Mouse (Mus musculus) intestine, embryonic 15.5 days (tissue): Measurements from ENCODE around the gene Gabbr2. TPM values are rescaled to one million over a fixed set of nuclear protein-coding genes. Genes with fewer than 3 reads are reported as not detected.

Experiments used
- ATAC-seq: fragments of 200-750 bp; cut with Nextera tagmentation; 2 replicates; pipeline ENCODE4 v1.8.0; 2017; ENCODE audit warnings: moderate TSS enrichment, moderate library complexity
- H3K27ac ChIP-seq: fragments of 300-500 bp; sonication (generic); 2 replicates; pipeline ENCODE4 v1.5.1; 2015; ENCODE audit warnings: mild to moderate bottlenecking, inconsistent platforms
- H3K27me3 ChIP-seq: fragments of 300-500 bp; sonication (generic); replicated peaks from 2 replicates; pipeline ENCODE4 v1.6.1; 2015; ENCODE audit warnings: inconsistent platforms
- H3K36me3 ChIP-seq: fragments of 300-500 bp; sonication (generic); 2 replicates; pipeline ENCODE4 v1.6.1; 2015; ENCODE audit warnings: inconsistent platforms
- H3K4me1 ChIP-seq: fragments of 300-500 bp; sonication (generic); replicated peaks from 2 replicates; pipeline ENCODE4 v1.6.1; 2015; ENCODE audit warnings: inconsistent platforms
- H3K4me2 ChIP-seq: fragments of 300-500 bp; sonication (generic); replicated peaks from 2 replicates; pipeline ENCODE4 v1.6.1; 2015; ENCODE audit warnings: mild to moderate bottlenecking, inconsistent platforms
- H3K4me3 ChIP-seq: fragments of 300-500 bp; sonication (generic); replicated peaks from 2 replicates; pipeline ENCODE4 v1.5.1; 2015; ENCODE audit warnings: inconsistent platforms
- H3K9ac ChIP-seq: fragments of 300-500 bp; sonication (generic); 2 replicates; pipeline ENCODE4 v1.6.1; 2015; ENCODE audit warnings: inconsistent platforms
- H3K9me3 ChIP-seq: fragments of 300-500 bp; sonication (generic); 2 replicates; pipeline ENCODE4 v1.6.1; 2016; ENCODE audit warnings: inconsistent platforms
- WGBS: fragments of 180-500 bp; shearing (Covaris S2); methylation state at CpG from one replicate; pipeline ENCODE4 v1.1.7; 2015; 5-methylcytosine and 5-hydroxymethylcytosine counted together
- polyA plus RNA-seq: library from polyadenylated mRNA; unstranded; fragments of >200 nt; fragmentation: Nextera tagmentation; extraction: Ambion mirVana; gene quantifications from 2 replicates; pipeline ENCODE4 v1.2.1, GENCODE M21; 2015

Gabbr2 gene
- polyA plus RNA-seq, 1 experiment from 2014 or later, result 0.15 TPM

GRCm38 (mm10) chr4:46952562-46952961, 39.1 kb downstream of the Gabbr2 start:
- 84% methylated on average over 4 of the region's 4 CpGs for WGBS

GRCm38 (mm10) chr4:46934291-46934690, 57.4 kb downstream of the Gabbr2 start:
- Histone ChIP-seq H3K4me3 (no peak overlapping the region), H3K9me3 (no peaks in the 10 kb centered on the region), H3K36me3 (no peaks in the 10 kb centered on the region), H3K27me3 (no peaks in the 10 kb centered on the region), H3K9ac (no peak overlapping the region), H3K4me1 (no peaks in the 10 kb centered on the region), H3K4me2 (no peak overlapping the region), H3K27ac (no peak overlapping the region)
- 69% methylated on average over 3 of the region's 3 CpGs for WGBS
- ATAC-seq, result no peak

More at GRCm38 (mm10) chr4:46952562-46952961, 39.1 kb downstream of the Gabbr2 start:
- Histone ChIP-seq H3K4me1 (0 out of 2 replicates have a peak, but pooled peaks cover 3% of the 10 kb centered on the region), H3K27me3 (no peaks in the 10 kb centered on the region), H3K27ac (no peak overlapping the region), H3K36me3 (no peaks in the 10 kb centered on the region), H3K9me3 (no peaks in the 10 kb centered on the region), H3K4me3 (no peak overlapping the region), H3K4me2 (no peak overlapping the region), H3K9ac (no peak overlapping the region)
- no peak for ATAC-seq

- 55% methylated on average over 2 of the region's 2 CpGs for WGBS
- no peak overlapping the region for H3K27ac ChIP-seq
- no peak for ATAC-seq
- H3K27me3 ChIP-seq, result no peaks in the 10 kb centered on the region
- no peak overlapping the region for H3K9ac ChIP-seq
- H3K4me3 ChIP-seq, result no peak overlapping the region
- no peaks in the 10 kb centered on the region for H3K4me1 ChIP-seq
- no peak overlapping the region for H3K4me2 ChIP-seq
- H3K36me3 ChIP-seq, result no peaks in the 10 kb centered on the region
- no peaks in the 10 kb centered on the region for H3K9me3 ChIP-seq
Observed at GRCm38 (mm10) chr4:46933590-46933989, 58.1 kb downstream of the Gabbr2 start.

GRCm38 (mm10) chr4:46931706-46932397, 59.8 kb downstream of the Gabbr2 start:
- Histone ChIP-seq H3K27me3 (no peaks in the 10 kb centered on the region), H3K36me3 (no peaks in the 10 kb centered on the region), H3K9me3 (no peaks in the 10 kb centered on the region), H3K4me3 (no peak overlapping the region), H3K27ac (no peak overlapping the region), H3K4me1 (no peaks in the 10 kb centered on the region), H3K9ac (no peak overlapping the region), H3K4me2 (no peak overlapping the region)
- no peak for ATAC-seq
- 78% methylated on average over 9 of the region's 9 CpGs for WGBS

- no peak overlapping the region for H3K9ac ChIP-seq
- no peak overlapping the region for H3K4me2 ChIP-seq
- H3K4me1 ChIP-seq, result no peaks in the 10 kb centered on the region
- no peak overlapping the region for H3K27ac ChIP-seq
- no peak for ATAC-seq
- H3K27me3 ChIP-seq, result no peaks in the 10 kb centered on the region; the same call in 1 of the 2 replicates
- 69% methylated on average over 3 of the region's 3 CpGs for WGBS
- no peaks in the 10 kb centered on the region for H3K9me3 ChIP-seq
- H3K36me3 ChIP-seq, result no peaks in the 10 kb centered on the region
- no peak overlapping the region for H3K4me3 ChIP-seq
Observed at GRCm38 (mm10) chr4:46928112-46928511, 63.6 kb downstream of the Gabbr2 start.

GRCm38 (mm10) chr4:46919144-46919543, 72.5 kb downstream of the Gabbr2 start:
- H3K9me3 ChIP-seq, result no peaks in the 10 kb centered on the region
- H3K9ac ChIP-seq, result no peak overlapping the region
- H3K27ac ChIP-seq, result no peak overlapping the region
- H3K27me3 ChIP-seq, result no peaks in the 10 kb centered on the region
- 64% methylated on average over 8 of the region's 8 CpGs for WGBS
- ATAC-seq, result no peak
- H3K4me1 ChIP-seq, result no peaks in the 10 kb centered on the region
- H3K4me3 ChIP-seq, result no peak overlapping the region
- no peak overlapping the region for H3K4me2 ChIP-seq
- H3K36me3 ChIP-seq, result no peaks in the 10 kb centered on the region

- H3K36me3 ChIP-seq, result no peaks in the 10 kb centered on the region
- no peaks in the 10 kb centered on the region for H3K27me3 ChIP-seq
- no peak overlapping the region for H3K4me2 ChIP-seq
- H3K4me3 ChIP-seq, result no peak overlapping the region
- no peak for ATAC-seq
- WGBS, result 77% methylated on average over 6 of the region's 6 CpGs
- no peaks in the 10 kb centered on the region for H3K9me3 ChIP-seq
- H3K4me1 ChIP-seq, result no peaks in the 10 kb centered on the region
- no peak overlapping the region for H3K9ac ChIP-seq
- H3K27ac ChIP-seq, result no peak overlapping the region
Observed at GRCm38 (mm10) chr4:46916786-46917185, 74.9 kb downstream of the Gabbr2 start.

- Histone ChIP-seq H3K9me3 (no peaks in the 10 kb centered on the region), H3K4me1 (no peaks in the 10 kb centered on the region), H3K4me3 (no peak overlapping the region), H3K4me2 (no peak overlapping the region), H3K27ac (no peak overlapping the region), H3K36me3 (no peaks in the 10 kb centered on the region), H3K9ac (no peak overlapping the region), H3K27me3 (no peaks in the 10 kb centered on the region)
- 79% methylated on average over 12 of the region's 12 CpGs for WGBS
- no peak for ATAC-seq
Observed at GRCm38 (mm10) chr4:46915934-46916333, 75.7 kb downstream of the Gabbr2 start.

- 85% methylated on average over 14 of the region's 14 CpGs for WGBS
- ATAC-seq, result no peak
Observed at GRCm38 (mm10) chr4:46915476-46915875, 76.2 kb downstream of the Gabbr2 start.

GRCm38 (mm10) chr4:46914606-46915005, 77.1 kb downstream of the Gabbr2 start:
- H3K36me3 ChIP-seq, result no peaks in the 10 kb centered on the region
- ATAC-seq, result no peak
- no peak overlapping the region for H3K9ac ChIP-seq
- H3K4me3 ChIP-seq, result no peak overlapping the region
- H3K4me2 ChIP-seq, result no peak overlapping the region
- H3K9me3 ChIP-seq, result no peaks in the 10 kb centered on the region
- 85% methylated on average over 6 of the region's 6 CpGs for WGBS
- H3K4me1 ChIP-seq, result no peaks in the 10 kb centered on the region
- no peaks in the 10 kb centered on the region for H3K27me3 ChIP-seq
- H3K27ac ChIP-seq, result no peak overlapping the region

More at GRCm38 (mm10) chr4:46915476-46915875, 76.2 kb downstream of the Gabbr2 start:
- Histone ChIP-seq H3K27ac (no peak overlapping the region), H3K4me1 (no peaks in the 10 kb centered on the region), H3K27me3 (no peaks in the 10 kb centered on the region), H3K4me2 (no peak overlapping the region), H3K9ac (no peak overlapping the region), H3K4me3 (no peak overlapping the region), H3K36me3 (no peaks in the 10 kb centered on the region), H3K9me3 (no peaks in the 10 kb centered on the region)

- H3K27me3 ChIP-seq, result no peaks in the 10 kb centered on the region
- H3K9ac ChIP-seq, result no peak overlapping the region
- ATAC-seq, result no peak
- H3K36me3 ChIP-seq, result no peaks in the 10 kb centered on the region
- no peak overlapping the region for H3K27ac ChIP-seq
- H3K4me3 ChIP-seq, result no peak overlapping the region
- H3K9me3 ChIP-seq, result no peaks in the 10 kb centered on the region
- no peak overlapping the region for H3K4me2 ChIP-seq
- WGBS, result 49% methylated on average over 3 of the region's 3 CpGs
- no peaks in the 10 kb centered on the region; the same call in 1 of the 2 replicates for H3K4me1 ChIP-seq
Observed at GRCm38 (mm10) chr4:46906036-46906691, 85.5 kb downstream of the Gabbr2 start.

- H3K9ac ChIP-seq, result no peak overlapping the region
- no peak overlapping the region for H3K27ac ChIP-seq
- H3K9me3 ChIP-seq, result no peaks in the 10 kb centered on the region
- ATAC-seq, result peak; percentile 40; the same call in 1 of the 2 replicates
- H3K36me3 ChIP-seq, result no peaks in the 10 kb centered on the region
- no peaks in the 10 kb centered on the region; the same call in 1 of the 2 replicates for H3K4me1 ChIP-seq
- H3K4me2 ChIP-seq, result no peak overlapping the region
- no peaks in the 10 kb centered on the region for H3K27me3 ChIP-seq
- no peak overlapping the region for H3K4me3 ChIP-seq
- 57% methylated on average over 3 of the region's 3 CpGs for WGBS
Observed at GRCm38 (mm10) chr4:46905152-46905551, 86.5 kb downstream of the Gabbr2 start.

GRCm38 (mm10) chr4:46904129-46904528, 87.5 kb downstream of the Gabbr2 start:
- no peak overlapping the region for H3K27ac ChIP-seq
- no peaks in the 10 kb centered on the region for H3K9me3 ChIP-seq
- no peaks in the 10 kb centered on the region for H3K27me3 ChIP-seq
- no peaks in the 10 kb centered on the region; the same call in 1 of the 2 replicates for H3K4me1 ChIP-seq
- no peaks in the 10 kb centered on the region for H3K36me3 ChIP-seq
- H3K4me2 ChIP-seq, result no peak overlapping the region
- ATAC-seq, result peak; percentile 77
- no peak overlapping the region for H3K4me3 ChIP-seq
- 29% methylated on average over 12 of the region's 12 CpGs for WGBS
- no peak overlapping the region for H3K9ac ChIP-seq
